Mouse (Mus musculus) adrenal gland, postnatal 14 days (tissue): ENCODE measurements around the gene Smyd3. TPM values are rescaled to one million over a fixed set of nuclear protein-coding genes. Genes with fewer than 3 reads are reported as not detected.

ENCODE experiments used
- DNase-seq: peaks from one replicate; pipeline ENCODE4 v3.0.0; 2021; ENCODE audit warnings: mixed read lengths
- total RNA-seq: library from RNA; stranded (reverse); gene quantifications from 2 replicates; pipeline ENCODE4 v1.2.3, GENCODE M21; 2021

Smyd3 gene
- total RNA-seq, 1 experiment from 2014 or later, result 6.5 TPM

DNA sequence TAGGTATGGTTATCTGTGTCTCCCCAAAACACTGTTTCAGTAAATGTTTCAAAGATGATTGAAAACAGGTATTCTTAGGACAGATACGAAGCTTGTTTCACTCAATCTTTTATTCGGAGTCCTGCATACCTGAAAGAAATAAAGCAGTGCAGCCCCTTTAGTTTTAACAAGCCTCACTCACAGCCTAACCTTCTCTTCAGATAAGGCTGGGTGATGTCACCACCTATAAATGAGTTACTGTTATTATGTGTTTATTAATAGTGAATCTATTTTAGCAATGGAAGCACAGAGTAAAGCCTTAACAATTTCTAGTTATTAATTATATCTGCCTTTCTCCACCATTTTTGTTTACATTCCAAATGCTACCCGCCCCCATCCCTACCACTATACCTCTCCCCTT is 228.1 kb downstream of the Smyd3 start:
- no peak for DNase-seq

DNA sequence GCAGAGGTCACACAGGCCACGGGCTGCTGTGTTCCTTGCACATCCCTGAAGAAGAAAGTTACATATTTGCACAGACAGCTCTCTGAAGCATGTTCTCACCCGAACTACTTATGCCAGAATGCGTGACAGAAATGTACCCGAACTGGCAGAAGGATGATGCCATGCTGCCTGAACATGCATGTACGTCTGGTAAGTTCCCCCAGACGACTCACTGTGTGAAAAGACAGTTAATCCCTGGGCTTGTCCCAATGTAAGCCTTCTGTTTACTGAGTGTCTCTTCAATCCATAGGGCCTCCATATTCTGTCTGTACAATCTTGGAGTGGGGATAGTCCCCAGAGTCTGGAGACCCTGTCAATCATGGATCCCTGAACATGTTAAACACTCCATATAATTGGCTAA is 231.1 kb downstream of the Smyd3 start:
- DNase-seq, result no peak

DNA sequence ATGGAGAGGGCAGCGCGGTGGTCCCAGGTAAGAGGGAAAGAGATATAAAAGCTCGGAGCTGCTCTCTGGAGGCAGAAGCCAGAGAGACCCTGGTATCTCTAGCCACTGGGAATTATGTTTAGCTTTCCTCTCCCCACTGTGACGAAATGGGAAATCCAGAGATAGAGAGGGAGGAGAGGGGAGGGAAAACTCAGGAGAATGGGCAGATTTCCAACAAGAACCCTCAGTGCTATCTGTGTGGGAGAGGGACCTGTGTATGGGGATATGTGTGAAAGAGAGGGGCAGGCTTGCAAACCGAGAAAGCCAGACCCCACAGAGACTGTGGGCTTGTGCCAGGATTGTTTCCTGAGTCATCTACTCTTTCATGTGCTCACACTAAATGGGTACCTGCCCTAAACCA is 235.0 kb downstream of the Smyd3 start:
- DNase-seq, result no peak

DNA sequence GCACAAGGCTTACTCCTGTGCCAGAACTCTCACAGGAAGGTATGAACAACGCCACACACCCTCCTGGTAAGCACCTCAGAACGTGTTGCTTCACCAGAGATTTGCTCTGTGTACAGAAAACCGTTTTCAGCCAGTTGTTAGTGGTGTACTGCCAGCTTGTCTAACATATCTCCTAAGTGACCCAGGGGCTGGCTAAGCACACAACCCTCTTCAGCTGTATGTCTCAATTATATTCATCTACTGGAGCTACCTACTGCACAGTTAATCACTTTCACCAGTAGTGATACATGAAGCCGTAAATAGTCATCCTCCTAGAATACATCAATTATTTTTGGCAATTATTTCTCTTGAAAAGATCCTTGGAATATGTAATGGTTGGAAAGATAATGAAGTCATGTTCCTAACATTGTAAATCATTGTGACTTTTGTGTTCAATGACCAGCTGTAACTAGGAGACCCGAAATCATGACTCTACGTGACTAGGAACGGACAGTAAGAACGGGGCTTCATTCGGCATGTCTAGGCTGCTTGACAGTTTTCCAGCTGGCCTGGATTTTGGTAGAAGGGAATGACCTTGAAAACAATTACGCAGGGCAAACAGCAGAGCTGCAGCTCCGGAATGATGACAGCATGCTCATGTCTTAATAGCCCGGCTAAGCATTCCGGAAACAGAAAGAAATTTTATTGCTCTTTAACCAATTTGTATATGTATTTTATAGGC is 236.3 kb downstream of the Smyd3 start:
- DNase-seq, result peak; percentile 76

DNA sequence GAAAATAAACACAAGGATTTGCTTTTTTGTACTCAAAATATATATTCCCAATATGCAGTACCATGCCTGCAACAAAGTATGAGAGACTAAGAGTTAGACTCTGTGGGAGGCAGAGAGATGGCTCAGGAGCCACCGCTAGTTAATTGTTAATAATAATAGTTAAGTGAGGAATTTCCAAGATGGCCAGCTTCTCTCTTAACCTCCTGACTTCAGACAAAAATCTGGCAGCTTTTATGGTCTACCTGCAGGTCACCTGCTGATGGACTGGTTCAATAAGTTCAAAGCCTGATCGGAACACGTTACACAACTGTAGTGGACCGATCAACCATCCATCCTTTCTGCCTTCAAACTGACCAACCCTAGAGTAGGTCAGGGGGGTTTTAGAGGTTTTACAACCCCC is 238.7 kb downstream of the Smyd3 start:
- DNase-seq, result no peak

DNA sequence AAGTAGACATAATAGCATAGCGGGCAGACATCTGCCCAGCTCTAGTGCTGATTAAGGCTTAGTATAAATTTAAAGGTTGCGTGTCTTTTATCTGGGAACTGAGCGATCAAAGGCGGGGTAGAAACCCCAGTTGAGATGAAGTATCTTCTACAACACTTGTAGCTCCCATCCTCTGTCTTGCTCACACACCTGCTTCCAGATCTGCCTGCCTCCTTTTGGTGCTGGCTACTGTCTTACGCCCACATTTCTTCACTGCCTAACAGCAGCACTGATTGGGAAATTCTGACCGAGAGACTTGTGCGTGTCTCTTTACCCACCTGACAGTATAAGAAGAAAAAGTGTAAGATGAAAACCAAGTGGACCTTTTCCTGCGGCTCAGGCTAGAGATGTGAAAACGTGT is 240.5 kb downstream of the Smyd3 start:
- no peak for DNase-seq

DNA sequence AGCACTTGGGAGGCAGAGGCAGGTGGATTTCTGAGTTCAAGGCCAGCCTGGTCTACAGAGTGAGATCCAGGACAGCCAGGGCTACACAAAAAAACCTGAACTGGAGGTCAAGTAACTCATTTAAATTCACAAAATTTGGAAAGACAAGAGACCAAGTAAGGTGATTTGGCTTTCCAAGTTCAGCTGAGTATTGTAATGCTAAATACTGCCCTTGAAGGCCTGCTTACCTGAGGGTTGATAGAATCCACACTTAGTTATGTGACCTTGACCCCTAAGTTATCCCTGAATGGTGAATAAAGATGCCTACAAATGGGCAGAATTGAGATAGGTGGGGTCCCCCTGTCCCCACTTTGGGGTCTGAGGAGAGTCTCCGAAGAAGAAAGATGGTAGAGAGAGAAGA is 241.0 kb downstream of the Smyd3 start:
- no peak for DNase-seq

DNA sequence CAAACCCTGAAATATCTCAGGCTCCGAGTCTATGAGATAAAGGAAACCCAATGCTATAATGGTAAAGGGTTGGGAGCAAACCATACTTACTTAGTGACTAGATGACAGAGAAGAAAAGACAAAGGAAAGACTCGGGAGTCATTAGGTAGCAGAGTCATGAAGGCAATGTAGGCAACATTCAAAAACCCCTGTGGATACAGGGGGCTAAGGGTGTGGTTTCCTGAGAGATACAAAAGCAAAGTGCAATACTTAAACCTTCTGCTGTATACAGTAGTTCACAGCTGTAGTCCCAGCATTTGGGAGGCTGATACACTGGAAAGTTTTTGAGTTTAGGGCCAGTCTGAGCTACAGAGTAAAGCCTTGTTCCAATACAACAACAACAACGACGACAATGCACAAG is 244.9 kb downstream of the Smyd3 start:
- DNase-seq, result no peak

DNA sequence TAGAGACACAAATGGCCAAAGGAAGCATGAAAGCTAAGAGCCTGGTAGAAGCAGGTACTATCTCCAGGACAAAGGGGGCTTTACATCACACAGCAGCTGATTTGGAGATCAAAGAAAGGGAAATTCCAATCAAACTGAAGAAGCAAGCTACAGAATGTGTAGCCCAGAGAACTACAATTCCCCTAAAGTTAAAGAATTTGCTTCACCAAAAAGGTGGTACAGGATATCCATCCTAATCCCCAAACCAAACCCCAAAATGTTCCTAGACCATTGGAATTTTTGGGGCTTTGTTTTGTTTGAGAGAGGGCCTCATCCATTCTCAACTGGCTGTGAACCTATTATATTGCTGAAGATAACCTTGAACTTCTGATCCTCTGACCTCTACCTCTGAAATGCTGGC is 245.5 kb downstream of the Smyd3 start:
- DNase-seq, result no peak

DNA sequence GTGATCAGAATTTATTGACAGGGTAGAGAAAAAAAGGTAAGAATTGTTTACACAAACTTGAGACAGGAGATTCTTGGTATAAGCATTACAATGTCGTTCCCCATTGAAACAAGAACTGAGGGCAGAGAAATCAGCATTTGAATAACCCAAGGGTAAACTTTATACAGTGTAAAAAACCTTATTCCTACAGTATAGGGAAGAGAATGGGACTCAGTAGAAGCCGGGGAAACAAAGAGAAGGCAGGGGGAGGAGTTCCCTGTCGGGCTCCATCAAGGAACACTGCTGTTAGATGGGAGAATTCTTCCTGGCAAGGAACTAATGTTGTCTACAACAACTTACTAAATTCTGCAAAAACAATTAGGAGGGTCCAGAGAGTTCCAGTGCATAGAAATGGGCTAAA is 250.9 kb downstream of the Smyd3 start:
- DNase-seq, result no peak

DNA sequence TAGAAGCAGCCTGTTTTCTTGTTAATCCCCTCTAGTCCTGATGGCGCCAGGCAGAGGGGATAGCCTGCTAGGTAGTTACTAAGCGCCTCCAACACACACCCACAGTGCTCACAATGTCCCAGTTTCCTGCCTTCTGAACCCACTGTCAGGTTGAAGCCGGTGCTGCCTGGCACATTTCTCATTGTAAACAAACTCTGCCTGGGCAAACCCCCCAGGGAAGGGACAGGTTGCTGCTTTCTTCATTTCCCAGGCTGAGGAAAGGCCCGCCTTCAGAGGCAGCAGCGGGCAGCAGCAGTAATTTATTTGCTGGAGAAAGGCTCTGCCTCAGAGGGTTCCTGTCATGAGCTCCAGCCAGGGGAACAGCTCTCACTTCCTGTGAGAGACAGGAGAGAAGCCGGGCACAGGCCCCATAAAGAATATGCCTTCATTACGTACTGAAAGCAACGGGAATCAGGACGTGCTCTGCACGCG is 256.3 kb downstream of the Smyd3 start:
- peak; percentile 9 for DNase-seq

DNA sequence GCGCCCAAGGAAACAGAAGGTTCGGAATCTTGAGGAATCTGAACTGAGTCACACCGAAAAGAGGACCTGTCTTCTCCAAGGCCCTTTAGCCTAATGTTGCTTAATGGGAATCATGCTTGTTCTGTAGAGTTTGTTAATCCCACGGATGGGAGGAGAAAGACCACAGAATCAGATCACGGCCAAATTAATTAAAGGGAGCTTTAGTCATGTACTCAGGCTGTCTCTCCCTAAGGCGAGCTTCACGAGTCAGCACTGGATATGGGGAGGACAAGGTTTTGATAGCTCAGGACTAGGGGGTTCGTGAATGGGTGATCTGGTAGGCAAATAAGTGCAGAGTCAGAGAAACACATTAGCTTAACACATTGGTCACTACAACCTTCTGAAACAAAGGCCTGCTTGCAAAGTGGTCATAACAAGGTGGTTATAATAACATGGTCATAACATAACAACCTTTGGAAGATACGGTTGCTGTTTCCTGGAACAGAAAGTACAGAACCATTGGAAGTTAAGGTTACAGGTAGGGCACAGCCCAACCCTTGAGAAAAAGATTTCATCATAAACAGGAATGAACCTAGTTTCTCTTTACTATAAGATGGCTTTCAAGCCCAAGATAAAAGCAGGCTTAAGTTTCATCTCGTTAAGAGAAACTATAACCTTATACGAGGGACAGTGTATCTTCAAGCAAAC is 261.9 kb downstream of the Smyd3 start:
- DNase-seq, result no peak

DNA sequence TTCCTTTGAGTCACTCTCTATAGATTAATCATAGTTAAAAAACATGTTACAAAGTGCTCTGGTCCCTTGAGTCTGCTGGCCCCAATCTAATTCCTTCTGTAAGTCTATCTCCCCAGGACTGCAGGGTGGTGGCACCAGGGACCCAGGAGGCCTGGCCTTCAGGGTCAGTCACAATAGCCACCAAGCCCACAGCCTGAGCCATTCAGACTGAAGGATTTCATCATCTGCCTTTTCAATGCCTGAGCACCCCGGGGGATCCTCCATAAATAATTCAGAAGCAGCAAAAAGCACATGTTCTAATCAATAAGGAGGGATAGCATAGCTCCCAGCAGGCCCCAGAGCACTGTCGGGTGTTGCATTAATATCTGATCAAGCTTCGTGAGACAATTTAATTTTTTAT is 263.3 kb downstream of the Smyd3 start:
- DNase-seq, result no peak

DNA sequence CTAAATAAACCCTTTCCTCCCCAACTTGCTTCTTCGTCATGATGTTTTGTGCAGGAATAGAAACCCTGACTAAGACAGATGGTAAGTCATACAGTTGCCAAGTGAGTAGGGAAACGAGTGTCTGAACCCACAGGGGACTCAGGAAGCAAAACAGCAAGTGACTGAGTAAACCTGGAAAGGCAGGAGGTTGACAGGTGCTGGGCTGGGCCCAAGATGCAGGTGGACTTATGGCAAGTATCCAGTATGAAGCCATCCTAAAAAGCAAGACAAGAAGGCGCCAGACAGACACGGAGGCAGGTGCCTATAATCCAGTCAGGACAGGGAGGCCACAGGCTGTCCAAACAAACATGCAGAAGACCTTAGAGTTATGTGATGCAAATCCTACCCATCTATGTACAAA is 265.2 kb downstream of the Smyd3 start:
- no peak for DNase-seq

DNA sequence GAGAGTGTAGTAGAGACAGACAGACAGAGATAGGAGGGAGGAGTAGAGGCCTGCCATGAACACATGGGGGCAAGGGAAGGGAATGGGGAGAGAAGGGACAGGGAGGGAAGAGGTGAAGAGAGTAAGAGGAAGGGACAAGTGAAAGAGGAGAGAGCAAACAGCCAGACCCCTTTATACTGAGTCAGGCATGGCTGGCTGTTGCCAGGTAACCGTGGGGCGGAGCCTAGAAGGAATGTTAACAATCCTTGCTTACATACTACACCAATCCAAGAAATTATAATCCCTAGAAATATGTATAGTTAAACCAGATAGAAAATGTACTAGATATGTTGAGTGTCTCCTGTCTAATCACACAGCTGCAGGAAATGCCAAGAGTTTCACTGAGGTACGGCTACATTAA is 267.5 kb downstream of the Smyd3 start:
- no peak for DNase-seq

DNA sequence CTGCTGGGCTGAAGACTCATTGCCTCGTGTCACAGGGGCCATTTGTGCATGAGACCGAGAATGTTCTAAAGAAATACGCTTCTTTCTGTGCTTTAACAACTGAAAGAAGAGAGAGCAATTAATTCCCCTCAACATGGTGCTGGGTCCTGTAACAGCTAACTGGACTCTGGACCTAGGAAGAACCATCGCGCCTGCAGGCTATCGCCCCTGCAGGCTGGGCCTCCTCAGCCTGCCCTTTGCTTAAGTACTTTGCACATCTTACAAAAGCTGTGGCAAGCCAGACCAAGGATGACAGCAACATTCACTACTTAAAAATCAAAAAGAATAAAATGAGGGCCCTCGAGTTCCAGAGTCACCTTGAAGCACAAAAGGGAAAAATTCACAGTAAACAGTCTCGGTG is 274.3 kb downstream of the Smyd3 start:
- DNase-seq, result no peak

DNA sequence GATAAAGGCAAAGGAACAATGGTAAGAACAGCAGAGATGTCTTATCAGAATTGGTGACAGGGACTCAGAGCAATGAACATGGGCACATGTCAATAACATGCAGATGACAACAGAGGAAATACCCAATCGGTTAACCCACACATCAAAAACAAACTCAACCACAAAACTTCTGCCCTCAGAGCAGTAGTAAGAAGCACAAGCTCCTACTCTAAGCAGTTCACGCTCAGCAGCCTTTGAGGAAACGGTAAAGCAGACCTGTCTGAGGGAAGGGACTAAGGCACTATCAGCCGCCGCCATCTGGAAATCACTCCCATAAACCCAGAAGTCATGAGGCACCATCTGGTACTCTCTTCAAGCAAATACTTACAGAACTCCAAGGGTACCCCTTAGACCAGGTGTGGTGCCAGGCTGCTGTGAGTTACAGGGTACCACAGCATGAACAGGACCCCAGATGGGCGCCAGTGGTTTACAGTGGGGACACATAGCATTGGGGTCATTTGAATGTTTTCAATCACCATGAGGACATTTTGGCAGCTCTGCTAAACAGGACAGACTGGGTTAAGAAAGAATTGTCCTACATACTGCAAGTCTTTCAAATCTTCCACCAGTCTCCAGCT is 277.1 kb downstream of the Smyd3 start:
- no peak for DNase-seq

DNA sequence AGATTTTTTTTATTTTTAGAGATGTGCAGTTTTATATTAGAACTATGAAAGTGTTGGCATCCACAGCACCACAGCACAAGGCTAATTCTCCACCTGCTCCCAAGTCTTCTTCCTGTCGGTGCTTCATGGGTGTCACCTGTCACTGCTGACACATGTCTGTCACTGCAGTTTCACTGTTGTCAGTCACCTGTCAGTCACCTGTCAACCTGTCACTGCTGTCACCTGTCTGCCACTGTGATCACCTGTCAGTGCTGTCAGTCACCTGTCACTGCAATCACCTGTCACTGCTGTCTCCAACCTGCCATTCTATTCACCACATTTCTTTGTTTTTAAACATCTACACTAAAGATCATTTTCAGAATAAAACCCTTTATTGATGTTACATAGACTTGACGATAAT is 279.2 kb downstream of the Smyd3 start:
- no peak for DNase-seq

DNA sequence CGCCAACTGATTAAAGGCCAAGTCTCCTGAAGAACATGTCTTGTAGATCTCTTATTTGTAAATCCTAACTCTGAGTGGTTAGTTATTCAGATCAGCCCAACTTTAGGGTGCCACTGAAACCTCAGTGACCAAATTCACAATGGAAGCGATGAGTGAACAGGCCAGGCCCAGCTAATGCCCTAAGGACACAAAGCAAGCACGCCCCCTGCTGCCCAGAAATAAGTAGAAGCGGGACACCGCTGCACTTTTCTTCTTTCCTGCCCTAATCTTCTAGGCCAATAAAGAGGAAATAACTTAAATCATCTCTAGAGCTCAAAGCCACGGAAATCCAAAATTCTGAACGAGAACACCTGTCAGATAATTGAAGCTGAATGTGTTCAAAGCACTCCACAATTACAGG is 279.9 kb downstream of the Smyd3 start:
- peak; percentile 54 for DNase-seq

DNA sequence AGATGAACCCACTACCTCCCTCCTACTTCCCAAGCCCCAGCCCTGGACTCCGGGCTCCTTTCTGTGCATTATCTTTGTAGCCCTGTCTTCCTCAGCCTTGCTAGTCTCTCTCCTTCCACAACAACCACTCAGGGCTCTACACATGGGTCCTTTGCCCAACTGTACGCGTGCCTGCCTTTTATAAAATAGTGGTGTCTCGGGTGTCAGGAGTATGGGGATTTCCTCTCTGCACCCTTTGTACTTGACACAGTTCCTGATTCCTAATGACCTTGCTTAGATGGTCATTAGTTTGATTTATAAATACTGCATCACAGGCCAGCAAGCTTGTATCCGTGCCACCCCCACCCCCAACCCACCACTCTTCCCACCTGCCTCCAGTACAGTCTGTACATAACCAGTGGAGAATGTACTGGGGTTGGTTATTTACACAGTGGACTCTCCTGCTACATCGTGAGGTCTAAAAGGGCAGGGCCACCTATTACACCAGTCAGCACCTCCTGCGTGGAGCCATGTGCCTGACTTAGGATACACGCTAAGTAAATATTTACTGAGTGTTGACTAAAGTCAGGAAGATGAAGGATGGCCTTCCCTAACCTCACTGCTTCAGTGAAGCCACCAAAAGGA is 281.5 kb downstream of the Smyd3 start:
- no peak for DNase-seq

DNA sequence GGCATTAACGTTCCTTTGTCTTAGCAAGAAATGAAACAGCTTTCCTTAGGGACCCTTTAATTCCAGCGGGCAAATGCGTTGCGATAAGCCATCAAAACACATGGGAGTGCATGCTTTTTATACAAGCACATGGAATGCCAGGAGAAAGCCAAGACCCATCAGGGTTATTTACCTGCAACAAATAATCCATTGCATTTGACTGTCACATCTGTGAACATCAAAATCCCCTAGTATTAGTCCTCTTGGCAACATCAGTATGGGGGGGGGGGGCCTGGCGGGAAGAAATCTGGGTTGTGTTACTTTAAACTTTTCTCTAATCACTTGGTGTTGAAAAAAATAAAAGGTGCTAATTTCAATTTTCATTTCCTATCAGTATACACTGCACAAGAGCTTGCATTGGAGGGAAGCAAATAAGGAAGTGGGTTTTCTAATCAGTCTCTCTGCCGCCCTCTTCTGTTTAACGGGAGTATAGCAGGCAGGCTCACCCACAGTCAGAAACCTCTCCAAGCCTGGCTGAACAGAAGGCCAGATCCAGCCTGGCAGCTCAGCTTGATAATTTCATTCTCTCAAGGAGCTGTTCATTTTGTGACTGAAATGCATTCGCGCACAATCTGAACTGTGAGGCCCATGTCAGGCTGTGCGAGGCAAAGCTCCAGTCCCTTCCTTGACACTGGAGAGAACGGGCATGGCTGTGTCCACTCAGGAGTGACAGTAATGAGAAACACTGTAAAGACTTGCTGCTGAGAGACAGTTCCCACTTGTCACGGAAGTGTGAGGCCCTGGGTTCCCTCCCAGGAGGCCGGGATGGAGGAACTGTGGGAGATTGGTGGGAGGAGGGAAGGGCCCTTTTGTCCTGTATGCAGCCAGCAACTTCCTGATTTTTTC is 285.8 kb downstream of the Smyd3 start:
- peak; percentile 79 for DNase-seq

DNA sequence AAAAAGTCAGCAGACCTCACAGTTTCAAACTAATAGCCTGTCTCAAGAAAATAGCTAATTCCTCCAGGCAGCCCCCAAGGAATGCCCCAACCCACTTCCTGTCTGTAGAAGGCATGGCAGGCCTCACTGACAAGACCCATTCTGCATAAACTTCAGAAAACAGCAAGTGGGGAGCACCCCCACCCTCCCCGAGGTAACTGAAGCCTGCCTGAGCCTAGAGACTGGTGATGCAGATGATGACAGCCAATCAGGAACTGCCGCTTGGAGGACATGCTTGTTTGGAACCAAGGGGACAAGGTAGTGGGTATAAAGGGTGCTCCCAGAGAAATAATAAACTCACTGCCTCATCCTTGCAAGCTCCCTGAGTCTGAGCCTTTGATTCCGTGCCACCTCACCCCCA is 288.3 kb downstream of the Smyd3 start:
- DNase-seq, result no peak
